Mouse (Mus musculus) urinary bladder, postnatal 36 days (tissue): ENCODE measurements around the gene Timm8a1.

Experiments
- DNase-seq, 2 experiments: peaks; one replicate each; pipeline ENCODE4 v3.0.0; 2022; ENCODE audit warnings: low spot score in 2 of 2, mixed read lengths in 1 of 2

The Timm8a1 gene

DNA sequence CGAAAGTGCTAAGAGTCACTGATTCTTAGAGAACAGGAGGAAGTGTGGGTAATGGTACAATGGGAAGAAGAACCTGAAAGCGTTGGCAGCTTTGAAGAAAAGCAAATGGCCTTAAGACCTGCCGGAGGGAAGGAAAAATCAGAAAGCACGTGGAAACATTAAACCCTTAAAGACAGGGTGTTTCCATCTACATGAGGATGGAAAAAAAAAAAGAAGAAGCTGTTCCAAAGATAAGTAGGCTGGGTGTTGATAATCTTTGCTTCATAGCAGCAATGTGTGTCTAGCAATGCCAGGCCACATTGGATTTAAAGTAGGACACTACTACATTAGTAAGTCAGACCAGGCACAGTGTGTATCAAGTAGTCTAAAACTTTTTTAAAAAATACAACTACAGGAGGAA lies 16.4 kb downstream of the Timm8a1 start:
- DNase-seq, result no peak

DNA sequence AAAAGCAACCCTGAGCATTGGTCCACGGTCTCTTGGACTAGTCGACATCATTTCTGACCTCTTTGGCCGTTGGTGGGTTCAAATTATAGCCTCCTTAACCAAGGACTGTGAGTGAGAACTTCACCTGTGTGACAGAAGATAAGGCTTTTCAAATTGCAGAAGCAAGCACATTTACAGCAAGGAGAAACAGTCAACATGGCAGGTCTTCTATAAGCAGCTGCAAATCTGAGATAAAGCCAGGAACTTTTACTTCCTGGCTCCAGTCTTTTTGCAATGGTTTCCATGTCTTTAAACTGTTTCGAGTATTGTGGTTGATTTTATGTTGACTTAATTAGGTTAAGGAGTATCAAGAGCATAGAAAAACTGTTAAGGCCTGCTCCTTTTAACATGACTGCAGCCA lies 17.9 kb downstream of the Timm8a1 start:
- no peak for DNase-seq

DNA sequence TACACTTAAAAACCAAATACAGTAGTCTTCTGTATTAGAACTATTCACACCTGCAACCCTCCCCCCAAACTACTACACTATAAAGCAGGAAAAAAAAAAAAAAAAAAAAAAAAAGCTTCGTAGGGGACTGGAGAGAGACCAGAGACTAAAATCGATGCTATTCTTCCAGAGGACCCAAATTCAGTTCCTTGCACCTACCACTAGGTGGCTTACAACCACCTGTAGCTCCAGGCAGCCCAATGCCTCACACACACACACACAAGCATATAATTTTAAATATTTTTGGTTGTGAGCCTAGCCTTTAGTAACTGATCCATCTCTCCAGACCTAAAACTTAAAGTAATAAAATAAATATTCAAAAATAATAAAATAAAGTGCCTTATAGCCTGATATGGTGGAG lies 32.2 kb downstream of the Timm8a1 start:
- no peak for DNase-seq

DNA sequence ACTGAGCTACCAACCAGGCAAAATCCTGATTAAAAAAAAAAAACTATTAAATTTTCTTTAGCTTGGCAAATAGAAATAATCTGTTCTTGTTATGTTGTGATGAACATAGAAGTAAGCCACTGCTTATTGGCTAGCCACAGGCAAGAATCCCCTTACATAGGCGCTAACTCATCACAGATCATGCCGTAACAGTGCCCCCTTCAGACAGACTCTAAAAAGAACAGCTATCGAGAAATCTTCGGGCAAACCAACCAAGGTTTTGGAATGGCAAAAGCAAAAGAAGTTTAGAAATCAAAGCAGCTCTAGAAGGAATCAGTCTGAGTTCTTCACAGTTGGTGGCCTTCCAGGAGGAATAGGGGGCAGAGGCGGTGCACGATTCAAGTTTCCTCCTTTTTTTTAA lies 33.7 kb downstream of the Timm8a1 start:
- no peak for DNase-seq

DNA sequence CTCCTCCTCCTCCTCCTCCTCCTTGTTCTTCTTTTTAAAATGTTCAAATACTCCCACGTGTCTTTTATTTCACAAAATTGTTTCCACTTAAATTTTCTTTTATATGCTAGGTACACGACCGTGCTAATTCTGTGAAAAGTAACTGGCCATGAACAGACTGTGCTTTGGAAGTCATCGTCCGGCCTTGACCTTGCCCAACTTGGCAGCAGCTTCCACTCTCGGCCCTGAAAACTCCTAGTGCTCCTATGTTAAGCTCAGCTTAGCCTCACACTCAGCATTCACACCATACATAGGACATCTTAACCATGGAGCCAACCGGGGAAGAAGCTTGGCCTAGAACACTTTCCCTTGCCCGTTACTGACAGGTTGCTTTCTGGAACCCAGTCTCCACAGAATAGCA lies 41.0 kb downstream of the Timm8a1 start:
- no peak for DNase-seq
